Mouse (Mus musculus): ENCODE measurements around the gene Trim40. TPM values are rescaled to one million over a fixed set of nuclear protein-coding genes. Genes with fewer than 3 reads are reported as not detected.

Gene Trim40
- polyA plus RNA-seq (2015; fragmentation: Nextera tagmentation; extraction: Ambion mirVana), result not detected in 2 replicates

GRCm38 (mm10) chr17:36890073-36890903 lies at the start of gene Trim40:
Gene Trim40 (minus strand): TSS chr17:36890123.
- Histone ChIP-seq H3K9me3 (replicated peaks; ENCODE audit: control insufficient read depth, low read length, poor library complexity, severe bottlenecking) (no peaks in the 10 kb centered on the region), H3K9ac (ENCODE audit: low read depth, low read length) (no peak within 1 kb of the TSS), H3K27me3 (ENCODE audit: control insufficient read depth, insufficient read depth, low read depth, low read length) (no peaks in the 10 kb centered on the region), H3K27ac (ENCODE audit: low read length) (no peak within 1 kb of the TSS), H3K4me1 (ENCODE audit: control insufficient read depth, insufficient read depth, low read length) (no peaks in the 10 kb centered on the region), H3K36me3 (ENCODE audit: control insufficient read depth, insufficient read depth, low read length) (no peaks in the 10 kb centered on the region), H3K4me3 (ENCODE audit: low read depth, low read length) (no peak within 1 kb of the TSS), H3K4me2 (ENCODE audit: low read length) (no peak within 1 kb of the TSS)
- ATAC-seq, result no peak
- whole genome bisulfite sequencing, result 92% methylated on average over 5 of the region's 5 CpGs

GRCm38 (mm10) chr17:36938056-36938455 lies 48.1 kb upstream of the Trim40 start:
- no peaks in the 10 kb centered on the region for H3K36me3 ChIP-seq (ENCODE audit: control insufficient read depth, insufficient read depth, low read length)
- no peak overlapping the region for H3K4me2 ChIP-seq (ENCODE audit: low read length)
- H3K27me3 ChIP-seq (ENCODE audit: control insufficient read depth, insufficient read depth, low read depth, low read length), result peaks cover 15% of the 10 kb centered on the region
- H3K4me1 ChIP-seq (ENCODE audit: control insufficient read depth, insufficient read depth, low read length), result peaks cover 3% of the 10 kb centered on the region; the same call in 1 of the 2 replicates
- no peak overlapping the region for H3K4me3 ChIP-seq (ENCODE audit: low read depth, low read length)
- H3K27ac ChIP-seq (ENCODE audit: low read length), result no peak overlapping the region
- ATAC-seq, result no peak
- 84% methylated on average over 2 of the region's 2 CpGs for WGBS
- no peak overlapping the region for H3K9ac ChIP-seq (ENCODE audit: low read depth, low read length)
- H3K9me3 ChIP-seq (replicated peaks; ENCODE audit: control insufficient read depth, low read length, poor library complexity, severe bottlenecking), result no peaks in the 10 kb centered on the region

- Histone ChIP-seq H3K4me3 (ENCODE audit: low read depth, low read length) (no peak overlapping the region), H3K4me2 (ENCODE audit: low read length) (no peak overlapping the region), H3K9ac (ENCODE audit: low read depth, low read length) (no peak overlapping the region), H3K4me1 (ENCODE audit: control insufficient read depth, insufficient read depth, low read length) (no peaks in the 10 kb centered on the region), H3K27ac (ENCODE audit: low read length) (no peak overlapping the region), H3K27me3 (ENCODE audit: control insufficient read depth, insufficient read depth, low read depth, low read length) (no peaks in the 10 kb centered on the region), H3K9me3 (replicated peaks; ENCODE audit: control insufficient read depth, low read length, poor library complexity, severe bottlenecking) (no peaks in the 10 kb centered on the region), H3K36me3 (ENCODE audit: control insufficient read depth, insufficient read depth, low read length) (no peaks in the 10 kb centered on the region)
- WGBS, result 67% methylated on average over 2 of the region's 2 CpGs
- ATAC-seq, result no peak
Measured at GRCm38 (mm10) chr17:36931806-36932205, 41.9 kb upstream of the Trim40 start.

GRCm38 (mm10) chr17:36931130-36931529 lies 41.2 kb upstream of the Trim40 start:
- Histone ChIP-seq H3K27me3 (ENCODE audit: control insufficient read depth, insufficient read depth, low read depth, low read length) (no peaks in the 10 kb centered on the region), H3K36me3 (ENCODE audit: control insufficient read depth, insufficient read depth, low read length) (no peaks in the 10 kb centered on the region), H3K9ac (ENCODE audit: low read depth, low read length) (no peak overlapping the region), H3K4me1 (ENCODE audit: control insufficient read depth, insufficient read depth, low read length) (no peaks in the 10 kb centered on the region), H3K27ac (ENCODE audit: low read length) (no peak overlapping the region), H3K4me3 (ENCODE audit: low read depth, low read length) (no peak overlapping the region), H3K4me2 (ENCODE audit: low read length) (no peak overlapping the region), H3K9me3 (replicated peaks; ENCODE audit: control insufficient read depth, low read length, poor library complexity, severe bottlenecking) (no peaks in the 10 kb centered on the region)
- no peak for ATAC-seq
- WGBS, result 90% methylated on average over 4 of the region's 4 CpGs

GRCm38 (mm10) chr17:36930233-36930632 lies 40.3 kb upstream of the Trim40 start:
- no peak overlapping the region for H3K27ac ChIP-seq (ENCODE audit: low read length)
- H3K9me3 ChIP-seq (replicated peaks; ENCODE audit: control insufficient read depth, low read length, poor library complexity, severe bottlenecking), result no peaks in the 10 kb centered on the region
- ATAC-seq, result no peak
- WGBS, result 85% methylated on average over 6 of the region's 6 CpGs
- no peaks in the 10 kb centered on the region for H3K36me3 ChIP-seq (ENCODE audit: control insufficient read depth, insufficient read depth, low read length)
- H3K4me2 ChIP-seq (ENCODE audit: low read length), result no peak overlapping the region
- no peaks in the 10 kb centered on the region for H3K4me1 ChIP-seq (ENCODE audit: control insufficient read depth, insufficient read depth, low read length)
- H3K4me3 ChIP-seq (ENCODE audit: low read depth, low read length), result no peak overlapping the region
- H3K9ac ChIP-seq (ENCODE audit: low read depth, low read length), result no peak overlapping the region
- H3K27me3 ChIP-seq (ENCODE audit: control insufficient read depth, insufficient read depth, low read depth, low read length), result no peaks in the 10 kb centered on the region

GRCm38 (mm10) chr17:36929236-36929932 lies 39.5 kb upstream of the Trim40 start:
- Histone ChIP-seq H3K9me3 (replicated peaks; ENCODE audit: control insufficient read depth, low read length, poor library complexity, severe bottlenecking) (no peaks in the 10 kb centered on the region), H3K9ac (ENCODE audit: low read depth, low read length) (no peak overlapping the region), H3K36me3 (ENCODE audit: control insufficient read depth, insufficient read depth, low read length) (no peaks in the 10 kb centered on the region), H3K4me1 (ENCODE audit: control insufficient read depth, insufficient read depth, low read length) (no peaks in the 10 kb centered on the region), H3K27ac (ENCODE audit: low read length) (no peak overlapping the region), H3K27me3 (ENCODE audit: control insufficient read depth, insufficient read depth, low read depth, low read length) (no peaks in the 10 kb centered on the region), H3K4me2 (ENCODE audit: low read length) (no peak overlapping the region), H3K4me3 (ENCODE audit: low read depth, low read length) (no peak overlapping the region)
- ATAC-seq, result no peak
- 76% methylated on average over 12 of the region's 12 CpGs for WGBS

GRCm38 (mm10) chr17:36927496-36928120 lies 37.7 kb upstream of the Trim40 start:
- H3K9me3 ChIP-seq (replicated peaks; ENCODE audit: control insufficient read depth, low read length, poor library complexity, severe bottlenecking), result no peaks in the 10 kb centered on the region
- no peaks in the 10 kb centered on the region for H3K4me1 ChIP-seq (ENCODE audit: control insufficient read depth, insufficient read depth, low read length)
- no peaks in the 10 kb centered on the region for H3K36me3 ChIP-seq (ENCODE audit: control insufficient read depth, insufficient read depth, low read length)
- no peak overlapping the region for H3K4me2 ChIP-seq (ENCODE audit: low read length)
- no peak overlapping the region for H3K4me3 ChIP-seq (ENCODE audit: low read depth, low read length)
- WGBS, result 74% methylated on average over 10 of the region's 10 CpGs
- no peak for ATAC-seq
- H3K27me3 ChIP-seq (ENCODE audit: control insufficient read depth, insufficient read depth, low read depth, low read length), result no peaks in the 10 kb centered on the region
- H3K9ac ChIP-seq (ENCODE audit: low read depth, low read length), result no peak overlapping the region
- H3K27ac ChIP-seq (ENCODE audit: low read length), result no peak overlapping the region

GRCm38 (mm10) chr17:36923491-36923890 lies 33.6 kb upstream of the Trim40 start:
- 73% methylated on average over 4 of the region's 4 CpGs for WGBS
- no peaks in the 10 kb centered on the region for H3K36me3 ChIP-seq (ENCODE audit: control insufficient read depth, insufficient read depth, low read length)
- no peaks in the 10 kb centered on the region for H3K27me3 ChIP-seq (ENCODE audit: control insufficient read depth, insufficient read depth, low read depth, low read length)
- no peaks in the 10 kb centered on the region for H3K9me3 ChIP-seq (replicated peaks; ENCODE audit: control insufficient read depth, low read length, poor library complexity, severe bottlenecking)
- no peak overlapping the region for H3K4me2 ChIP-seq (ENCODE audit: low read length)
- ATAC-seq, result no peak
- no peak overlapping the region for H3K27ac ChIP-seq (ENCODE audit: low read length)
- no peak overlapping the region for H3K9ac ChIP-seq (ENCODE audit: low read depth, low read length)
- no peak overlapping the region for H3K4me3 ChIP-seq (ENCODE audit: low read depth, low read length)
- H3K4me1 ChIP-seq (ENCODE audit: control insufficient read depth, insufficient read depth, low read length), result no peaks in the 10 kb centered on the region

GRCm38 (mm10) chr17:36922715-36923114 lies 32.8 kb upstream of the Trim40 start:
- ATAC-seq, result no peak
- 88% methylated on average over 4 of the region's 4 CpGs for WGBS

More at GRCm38 (mm10) chr17:36922715-36923114, 32.8 kb upstream of the Trim40 start:
- H3K27ac ChIP-seq (ENCODE audit: low read length), result no peak overlapping the region
- no peak overlapping the region for H3K9ac ChIP-seq (ENCODE audit: low read depth, low read length)
- H3K4me2 ChIP-seq (ENCODE audit: low read length), result no peak overlapping the region
- no peaks in the 10 kb centered on the region for H3K4me1 ChIP-seq (ENCODE audit: control insufficient read depth, insufficient read depth, low read length)
- no peaks in the 10 kb centered on the region for H3K36me3 ChIP-seq (ENCODE audit: control insufficient read depth, insufficient read depth, low read length)
- no peaks in the 10 kb centered on the region for H3K27me3 ChIP-seq (ENCODE audit: control insufficient read depth, insufficient read depth, low read depth, low read length)
- H3K9me3 ChIP-seq (replicated peaks; ENCODE audit: control insufficient read depth, low read length, poor library complexity, severe bottlenecking), result no peaks in the 10 kb centered on the region
- H3K4me3 ChIP-seq (ENCODE audit: low read depth, low read length), result no peak overlapping the region

Data from midbrain, embryonic 16.5 days (tissue).